Comparison of ENCODE assay signal across 19 mouse cellular contexts in genomic region chr4:54081411-54081810, GRCm38 (mm10).
A peak's percentile ranks its signal among the peaks of the same experiment; 100 is the strongest.
DNase-seq lines count a peak whose midpoint lies in the region; ATAC-seq lines count a peak whose summit lies in the region.
"Had no signal": no experiment of that assay in that cellular context is flagged by ENCODE, and none has a peak within 500 bp of the region (broad histone marks: within the 10 kb centered on the region; RNA-seq: fewer than 3 reads in every experiment).

No protein-coding gene starts in this region.

- no peak overlapping the region for H3K27ac ChIP-seq in heart, embryonic 12.5 days (ENCODE audit: poor library complexity, severe bottlenecking)
- H3K27ac ChIP-seq in midbrain, embryonic 11.5 days (ENCODE audit: low read depth, low read length), result no peak overlapping the region
- no peak overlapping the region for H3K27ac ChIP-seq in midbrain, embryonic 15.5 days

- no peak for ATAC-seq in heart, embryonic 12.5 days (ENCODE audit: insufficient number of reproducible peaks, low FRiP score)
- ATAC-seq in midbrain, embryonic 11.5 days (ENCODE audit: low FRiP score), result no peak
- ATAC-seq in midbrain, embryonic 15.5 days (replicated peaks), result no peak
- ATAC-seq: activated CD4-positive, CD25-positive, alpha-beta regulatory T cell, adult 4 months; CD4-positive, CD25-positive, alpha-beta regulatory T cell, adult 4 months; Patski had no signal

- DNase-seq in heart, adult 11 months, result peak; percentile 76
- DNase-seq in midbrain, embryonic 11.5 days (ENCODE audit: low spot score, missing footprints), result peak; percentile 84
- DNase-seq: adrenal gland, adult 2 months; adrenal gland, adult 8-10 months; adrenal gland, postnatal 10 days; adrenal gland, postnatal 14 days; adrenal gland, postnatal 25 days; adrenal gland, postnatal 36 days; B cell, adult 2 months; cerebellum, adult 11 months; cerebellum, adult 11-12 months; cerebellum, adult 18-20 months had no signal

- H3K27me3 ChIP-seq in heart, embryonic 12.5 days (replicated peaks), result no peaks in the 10 kb centered on the region
- H3K27me3 ChIP-seq in midbrain, embryonic 11.5 days (ENCODE audit: control insufficient read depth, insufficient read depth, low read length), result no peaks in the 10 kb centered on the region
- no peaks in the 10 kb centered on the region for H3K27me3 ChIP-seq in midbrain, embryonic 15.5 days (replicated peaks)
- H3K27me3 ChIP-seq: CH12.LX, Patski had no signal

- no peak overlapping the region for H3K4me2 ChIP-seq in heart, embryonic 12.5 days
- no peak overlapping the region for H3K4me2 ChIP-seq in midbrain, embryonic 11.5 days
- H3K4me2 ChIP-seq in midbrain, embryonic 15.5 days, result no peak overlapping the region

- no peak overlapping the region for H3K9ac ChIP-seq in heart, embryonic 12.5 days
- no peak overlapping the region for H3K9ac ChIP-seq in midbrain, embryonic 11.5 days (ENCODE audit: low read length)
- H3K9ac ChIP-seq in midbrain, embryonic 15.5 days, result no peak overlapping the region

- H3K4me1 ChIP-seq in heart, embryonic 12.5 days (replicated peaks), result 0 out of 2 replicates have a peak, but pooled peaks cover 4% of the 10 kb centered on the region
- H3K4me1 ChIP-seq in midbrain, embryonic 11.5 days (ENCODE audit: control insufficient read depth, insufficient read depth, low read length), result no peaks in the 10 kb centered on the region
- H3K4me1 ChIP-seq in midbrain, embryonic 15.5 days, result no peaks in the 10 kb centered on the region

- WGBS in heart, embryonic 12.5 days, result 77% methylated on average over 5 of the region's 5 CpGs
- WGBS in midbrain, embryonic 11.5 days, result 75% methylated on average over 5 of the region's 5 CpGs
- 59% methylated on average over 5 of the region's 5 CpGs for WGBS in midbrain, embryonic 15.5 days

- H3K36me3 ChIP-seq in heart, embryonic 12.5 days, result no peaks in the 10 kb centered on the region
- no peaks in the 10 kb centered on the region for H3K36me3 ChIP-seq in midbrain, embryonic 11.5 days (ENCODE audit: control insufficient read depth, insufficient read depth, low read length)
- H3K36me3 ChIP-seq in midbrain, embryonic 15.5 days (replicated peaks), result no peaks in the 10 kb centered on the region
- H3K36me3 ChIP-seq: G1E had no signal

- no peaks in the 10 kb centered on the region for H3K9me3 ChIP-seq in heart, embryonic 12.5 days (replicated peaks)
- no peaks in the 10 kb centered on the region for H3K9me3 ChIP-seq in midbrain, embryonic 11.5 days (ENCODE audit: control insufficient read depth, low read length)
- H3K9me3 ChIP-seq in midbrain, embryonic 15.5 days, result no peaks in the 10 kb centered on the region

- no peak overlapping the region for H3K4me3 ChIP-seq in heart, embryonic 12.5 days
- H3K4me3 ChIP-seq in midbrain, embryonic 11.5 days (ENCODE audit: low read depth, low read length), result no peak overlapping the region
- no peak overlapping the region for H3K4me3 ChIP-seq in midbrain, embryonic 15.5 days
